ENCODE assay signal across 21 mouse cellular contexts in genomic region chr5:131772616-131773015, GRCm38 (mm10).
A peak's percentile ranks its signal among the peaks of the same experiment; 100 is the strongest.
DNase-seq lines count a peak whose midpoint lies in the region; ATAC-seq and TF ChIP-seq lines count a peak whose summit lies in the region.
"Had no signal": no experiment of that assay in that cellular context is flagged by ENCODE, and none has a peak within 500 bp of the region (broad histone marks: within the 10 kb centered on the region; RNA-seq: fewer than 3 reads in every experiment).

No protein-coding gene starts in this region.

- H3K9me3 ChIP-seq in midbrain, embryonic 16.5 days (replicated peaks; ENCODE audit: control insufficient read depth, low read length, poor library complexity, severe bottlenecking) = no peaks in the 10 kb centered on the region
- H3K9me3 ChIP-seq in midbrain, postnatal 0 days (ENCODE audit: low read length) = no peaks in the 10 kb centered on the region
- H3K9me3 ChIP-seq: embryonic facial prominence, embryonic 12.5 days; forebrain, embryonic 15.5 days; heart, embryonic 13.5 days; hindbrain, embryonic 12.5 days had no signal

- no peaks in the 10 kb centered on the region for H3K27me3 ChIP-seq in midbrain, embryonic 16.5 days (ENCODE audit: control insufficient read depth, insufficient read depth, low read depth, low read length)
- H3K27me3 ChIP-seq in midbrain, postnatal 0 days (ENCODE audit: insufficient read depth, low read length) = no peaks in the 10 kb centered on the region
- H3K27me3 ChIP-seq: forebrain, embryonic 15.5 days; heart, embryonic 13.5 days; hindbrain, embryonic 12.5 days; Patski had no signal

- peaks cover 36% of the 10 kb centered on the region for H3K4me1 ChIP-seq in midbrain, embryonic 16.5 days (ENCODE audit: control insufficient read depth, insufficient read depth, low read length)
- H3K4me1 ChIP-seq in midbrain, postnatal 0 days (ENCODE audit: insufficient read depth, low read length) = peaks cover 10% of the 10 kb centered on the region; the same call in 1 of the 2 replicates

- WGBS in midbrain, embryonic 16.5 days = 93% methylated on average over 1 of the region's 1 CpGs
- WGBS in midbrain, postnatal 0 days = 100% methylated on average over 1 of the region's 1 CpGs

- H3K4me2 ChIP-seq in midbrain, embryonic 16.5 days (ENCODE audit: low read length) = no peak overlapping the region
- no peak overlapping the region for H3K4me2 ChIP-seq in midbrain, postnatal 0 days (ENCODE audit: low read depth, low read length, poor library complexity, severe bottlenecking)
- H3K4me2 ChIP-seq: embryonic facial prominence, embryonic 12.5 days; forebrain, embryonic 15.5 days; heart, embryonic 13.5 days; hindbrain, embryonic 12.5 days had no signal

- H3K27ac ChIP-seq in midbrain, embryonic 16.5 days (ENCODE audit: low read length) = no peak overlapping the region
- no peak overlapping the region for H3K27ac ChIP-seq in midbrain, postnatal 0 days (ENCODE audit: low read depth, low read length)
- H3K27ac ChIP-seq: embryonic facial prominence, embryonic 12.5 days; forebrain, embryonic 15.5 days; heart, embryonic 13.5 days; hindbrain, embryonic 12.5 days had no signal

- peak; percentile 14 for DNase-seq in layer of hippocampus, adult 9-11 months
- no peak for DNase-seq in layer of hippocampus, adult 8-10 months (ENCODE audit: low spot score in 2 of 2)
- peak; percentile 85 to 93 for DNase-seq in cerebellum, adult 18-20 months
- DNase-seq in cerebellum, adult 9-11 months = peak; percentile 97
- peak; percentile 84 to 89 for DNase-seq in cerebellum, postnatal 36 days
- no peak for DNase-seq in yolk sac, embryonic 10.5 days (ENCODE audit: low spot score)
- DNase-seq in midbrain, postnatal 0 days (ENCODE audit: low spot score) = no peak
- DNase-seq: adrenal gland, adult 2 months; adrenal gland, postnatal 25 days; gastrocnemius, postnatal 36 days; heart, postnatal 4 days had no signal

- ATAC-seq in midbrain, embryonic 16.5 days = no peak
- ATAC-seq in midbrain, postnatal 0 days (ENCODE audit: low FRiP score) = no peak
- ATAC-seq: activated CD4-positive, CD25-positive, alpha-beta regulatory T cell, adult 4 months; forebrain, embryonic 15.5 days; hindbrain, embryonic 16.5 days; inflammation-experienced regulatory T-cells, adult 6 months; intestine, postnatal 0 days; Patski had no signal

- TF ChIP-seq CTCF in midbrain, postnatal 0 days (IDR thresholded peaks at IDR 0.05) = no peak

- H3K36me3 ChIP-seq in midbrain, embryonic 16.5 days (ENCODE audit: control insufficient read depth, insufficient read depth, low read length) = no peaks in the 10 kb centered on the region
- H3K36me3 ChIP-seq in midbrain, postnatal 0 days (ENCODE audit: insufficient read depth, low read length) = no peaks in the 10 kb centered on the region
- H3K36me3 ChIP-seq: embryonic facial prominence, embryonic 12.5 days; forebrain, embryonic 15.5 days; heart, embryonic 13.5 days; hindbrain, embryonic 12.5 days had no signal

- no peak overlapping the region for H3K9ac ChIP-seq in midbrain, embryonic 16.5 days (ENCODE audit: low read depth, low read length)
- no peak overlapping the region for H3K9ac ChIP-seq in midbrain, postnatal 0 days (replicated peaks; ENCODE audit: low read length, poor library complexity, severe bottlenecking)
- H3K9ac ChIP-seq: embryonic facial prominence, embryonic 12.5 days; forebrain, embryonic 15.5 days; heart, embryonic 13.5 days; hindbrain, embryonic 12.5 days had no signal

- H3K4me3 ChIP-seq in midbrain, embryonic 16.5 days (ENCODE audit: low read depth, low read length) = no peak overlapping the region
- no peak overlapping the region for H3K4me3 ChIP-seq in midbrain, postnatal 0 days (ENCODE audit: low read depth, low read length)
- H3K4me3 ChIP-seq: embryonic facial prominence, embryonic 12.5 days; forebrain, embryonic 15.5 days; heart, embryonic 13.5 days; hindbrain, embryonic 12.5 days had no signal

Comparison
In these comparisons a context has a peak if more than half of its experiments do, and no peak if none do; other contexts are left out.
1. DNase-seq: peak in layer of hippocampus, adult 9-11 months (single experiment), cerebellum, adult 18-20 months (2 of 2), cerebellum, adult 9-11 months (single experiment) and cerebellum, postnatal 36 days (2 of 2); none in layer of hippocampus, adult 8-10 months (0 of 2), yolk sac, embryonic 10.5 days (single experiment) and midbrain, postnatal 0 days (single experiment).